Mouse (Mus musculus): Measurements from ENCODE around the gene Nptx1. TPM values are rescaled to one million over a fixed set of nuclear protein-coding genes. Genes with fewer than 3 reads are reported as not detected.

Gene Nptx1
- total RNA-seq, 2 experiments from 2014 or later, result 452 to 470 TPM

DNA sequence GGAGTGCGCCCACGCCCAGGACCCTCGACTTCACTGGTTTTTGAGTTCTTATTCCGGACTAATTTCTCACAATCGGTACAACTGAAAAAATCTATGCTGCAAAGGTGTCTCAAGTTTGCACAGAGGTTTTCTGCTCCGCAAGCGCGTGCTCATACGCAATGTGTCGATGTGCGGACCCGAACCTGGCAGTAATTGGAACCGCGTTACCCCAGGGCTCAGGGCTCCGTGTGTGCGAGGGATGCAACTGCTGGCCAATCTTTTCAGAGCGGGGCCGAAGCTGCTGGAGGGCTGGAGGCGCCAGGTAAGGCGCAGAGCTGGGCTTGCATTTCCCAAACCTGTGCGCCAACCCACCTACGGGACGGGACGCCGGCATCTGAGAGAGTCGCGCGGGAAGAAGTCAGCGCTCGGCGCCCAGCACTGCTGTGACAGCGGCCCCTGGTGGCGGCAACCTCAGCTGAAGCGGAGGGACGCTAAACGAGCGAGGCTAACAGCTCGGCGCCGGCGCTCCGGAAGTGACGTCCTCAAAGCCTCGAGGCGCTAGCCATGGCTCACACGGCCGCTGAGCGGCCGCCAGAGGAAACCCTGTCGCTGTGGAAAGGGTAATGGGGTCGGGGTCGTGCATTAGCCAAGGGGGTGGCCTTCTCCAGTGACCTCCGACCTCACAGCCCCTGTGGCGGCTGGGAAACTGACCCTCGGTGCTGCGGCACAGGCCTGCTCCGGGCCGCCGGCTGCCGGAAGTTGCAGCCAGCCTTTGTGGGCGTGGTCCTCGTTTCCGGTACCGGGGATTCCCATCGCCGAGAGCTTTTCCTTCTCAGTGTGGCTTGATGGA, 56.5 kb downstream of the Nptx1 start, which contains the start of gene Endov:
Gene Endov (plus strand): TSS at position 487 of the 829 bp plus-strand sequence.
- peak; percentile 98 to 99 for DNase-seq

Other genes with a start within 250 kb of the Nptx1 start
- gene Eif4a3, start 247.7 kb downstream of the Nptx1 start, total RNA-seq (2021), result 10 to 100 TPM; 89.2 to 91.8 TPM
- 1 to 10 TPM in 1 of 2 experiments, under 1 TPM in 1; 0.52 to 1.2 TPM for gene Card14, start 240.0 kb downstream of the Nptx1 start, total RNA-seq (2021)
- 1 to 10 TPM; 4.7 to 5.8 TPM for gene Sgsh, start 192.2 kb downstream of the Nptx1 start, total RNA-seq (2021)
- gene Slc26a11, start 192.2 kb downstream of the Nptx1 start, total RNA-seq (2021), result 1 to 10 TPM; 5.4 to 5.5 TPM
- gene Rnf213, start 154.7 kb downstream of the Nptx1 start, total RNA-seq (2021), result 1 to 10 TPM; 3.4 to 4.0 TPM
- 10 to 100 TPM; 29.7 to 32.4 TPM for gene Endov, start 56.4 kb downstream of the Nptx1 start, total RNA-seq (2021)
- gene Rptor, start 55.2 kb upstream of the Nptx1 start, total RNA-seq (2021), result 10 to 100 TPM; 63.9 to 65.0 TPM